Mouse (Mus musculus) ES-Bruce4 (cell line): ENCODE measurements around the gene Epn3.

Experiments
- CTCF ChIP-seq: IDR thresholded peaks from one replicate; pipeline ENCODE4 v1.8.1; 2011; ENCODE audit warnings: low read depth, low read length
- EP300 ChIP-seq: IDR thresholded peaks from 2 replicates; pipeline ENCODE4 v1.6.1; 2011; ENCODE audit warnings: low read depth, low read length; ENCODE audit not compliant: insufficient read depth
- POLR2A ChIP-seq: IDR thresholded peaks from one replicate; pipeline ENCODE4 v1.8.1; 2011; ENCODE audit warnings: low read length; ENCODE audit not compliant: insufficient read depth

GRCm38 (mm10) chr11:94484636-94485035, 15.1 kb downstream of the Epn3 start:
- TF ChIP-seq CTCF: no peak
- TF ChIP-seq POLR2A: no peak
- TF ChIP-seq EP300: no peak
